Mouse (Mus musculus) lung, adult 2 months (tissue): ENCODE results near the gene Arhgef2.

Experiments
- CTCF ChIP-seq: fragments of 200-500 bp; IDR thresholded peaks from 2 replicates; pipeline ENCODE4 v1.5.1; 2011; ENCODE audit warnings: mild to moderate bottlenecking, low read length, control low read depth; ENCODE audit not compliant: insufficient read depth
- POLR2A ChIP-seq: fragments of 200-500 bp; IDR thresholded peaks from 2 replicates; pipeline ENCODE4 v1.6.1; 2011; ENCODE audit warnings: low read depth, mild to moderate bottlenecking, control low read depth, low read length, borderline replicate concordance; ENCODE audit errors: extremely low read depth

DNA sequence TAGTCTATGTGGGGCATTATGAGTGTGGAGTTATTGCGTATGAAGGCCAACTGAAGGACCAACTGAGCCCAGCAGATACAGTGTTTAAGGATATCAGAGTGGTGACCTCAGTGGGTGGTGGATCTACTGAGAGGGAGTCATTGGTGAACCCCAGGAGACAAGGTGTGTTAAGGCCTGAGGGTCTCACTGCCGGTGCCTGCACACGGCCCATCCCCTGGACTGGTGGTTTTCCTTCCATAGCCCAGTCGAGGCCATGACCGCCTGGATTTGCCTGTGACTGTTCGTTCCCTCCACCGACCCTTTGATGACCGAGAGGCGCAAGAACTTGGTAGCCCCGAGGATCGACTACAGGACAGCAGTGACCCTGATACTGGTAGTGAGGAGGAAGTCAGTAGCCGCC is 40.2 kb downstream of the Arhgef2 start:
- no peak for TF ChIP-seq POLR2A
- no peak for TF ChIP-seq CTCF
